Mouse (Mus musculus): Measurements from ENCODE around the gene Mis12. TPM values are rescaled to one million over a fixed set of nuclear protein-coding genes. Genes with fewer than 3 reads are reported as not detected.

Mis12 gene
- polyA plus RNA-seq, 1 experiment: 4.1 TPM

DNA sequence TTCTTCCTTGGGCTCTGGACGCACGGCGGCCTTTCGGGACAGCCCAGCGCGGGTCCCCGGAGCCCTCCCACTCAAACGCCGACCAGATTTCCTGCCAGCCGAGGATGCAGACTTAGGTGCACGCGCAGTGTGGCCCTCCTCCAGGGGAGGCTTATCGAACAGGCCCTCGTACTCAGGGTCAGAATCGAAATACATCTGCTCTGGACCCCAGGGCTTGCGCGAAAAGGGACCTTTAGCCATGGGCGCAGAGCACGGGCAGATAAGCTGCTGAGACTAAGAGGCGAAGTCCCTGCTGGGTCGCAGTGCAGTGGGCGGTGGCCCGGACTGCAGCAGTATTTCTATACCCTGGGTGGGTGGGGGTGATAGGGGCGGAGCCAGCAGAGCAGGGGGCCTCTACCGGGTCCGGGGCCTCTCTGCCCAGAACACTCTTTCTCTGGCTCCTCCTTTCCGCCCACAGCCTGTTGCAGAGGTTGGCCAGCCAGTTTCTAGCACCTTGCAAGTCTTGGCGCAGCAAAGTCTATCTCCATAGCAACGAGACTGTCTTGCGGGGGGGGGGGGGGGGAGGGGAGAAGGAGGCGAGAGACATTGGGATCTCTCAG lies 13.9 kb downstream of the Mis12 start, which contains the start of gene 6330403K07Rik:
TSS of gene 6330403K07Rik (minus strand) at position 351 of the 599 bp plus-strand sequence.
- H3K4me1 ChIP-seq (ENCODE audit: control insufficient read depth, insufficient read depth, low read length): no peaks in the 10 kb centered on the region
- under 1% methylated on average over 31 of the region's 31 CpGs for WGBS
- H3K27ac ChIP-seq (ENCODE audit: insufficient read depth, low read depth, low read length): no peak within 1 kb of the TSS
- H3K27me3 ChIP-seq (replicated peaks; ENCODE audit: control insufficient read depth, insufficient read depth, low read length): no peaks in the 10 kb centered on the region
- no peaks in the 10 kb centered on the region for H3K36me3 ChIP-seq (ENCODE audit: control insufficient read depth, insufficient read depth, low read length)
- H3K4me3 ChIP-seq (ENCODE audit: insufficient read depth, low read depth, low read length): peak within 1 kb of the TSS; percentile 35
- TF ChIP-seq CTCF (conservative IDR thresholded peaks at IDR 0.05; ENCODE audit: insufficient read depth, insufficient read length, low read depth, low read length) (no peak), POLR2A (IDR thresholded peaks at IDR 0.05; ENCODE audit: low read depth, low read length) (no peak)
- DNase-seq: no peak

DNA sequence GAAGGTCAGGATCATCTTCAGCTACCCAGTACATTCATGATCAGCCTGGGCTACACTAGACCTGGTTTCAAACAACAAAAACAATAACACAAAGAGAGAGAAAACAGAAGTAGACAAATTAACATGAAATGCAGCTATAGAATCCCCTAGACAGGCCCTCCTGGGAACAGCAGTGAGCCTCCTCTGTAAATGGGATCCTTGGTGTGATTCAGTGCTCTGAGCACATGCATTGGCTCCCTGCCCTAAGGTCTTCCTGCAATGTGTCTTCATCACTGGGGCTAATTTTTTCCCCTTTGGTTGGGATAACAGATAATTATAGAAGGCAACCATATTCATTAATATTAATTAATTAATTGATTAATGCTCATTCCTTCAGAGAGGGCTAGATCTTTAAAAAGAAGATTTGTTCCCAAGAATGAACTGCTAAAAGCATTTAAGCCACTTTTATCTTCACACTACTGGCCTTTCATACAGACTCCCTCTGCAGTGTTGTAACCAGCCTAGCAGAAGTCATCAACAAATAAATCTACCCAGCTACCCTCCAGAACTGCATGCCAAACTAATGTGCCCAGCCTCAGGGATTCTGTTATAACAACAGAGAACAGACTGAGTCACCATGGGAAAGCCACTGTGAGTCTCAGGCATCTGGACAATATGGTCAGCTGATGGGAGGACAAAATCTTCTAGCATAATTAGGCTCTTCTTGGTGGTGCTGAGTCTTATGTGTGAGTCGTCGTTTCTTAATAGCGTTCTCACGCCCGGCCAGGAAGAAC lies 20.3 kb downstream of the Mis12 start:
- TF ChIP-seq CTCF (conservative IDR thresholded peaks at IDR 0.05; ENCODE audit: insufficient read depth, insufficient read length, low read depth, low read length): no peak
- TF ChIP-seq POLR2A (IDR thresholded peaks at IDR 0.05; ENCODE audit: low read depth, low read length): no peak
- Histone ChIP-seq H3K27ac (ENCODE audit: insufficient read depth, low read depth, low read length) (no peak overlapping the region), H3K27me3 (replicated peaks; ENCODE audit: control insufficient read depth, insufficient read depth, low read length) (no peaks in the 10 kb centered on the region), H3K4me1 (ENCODE audit: control insufficient read depth, insufficient read depth, low read length) (no peaks in the 10 kb centered on the region), H3K36me3 (ENCODE audit: control insufficient read depth, insufficient read depth, low read length) (no peaks in the 10 kb centered on the region), H3K4me3 (ENCODE audit: insufficient read depth, low read depth, low read length) (no peak overlapping the region)
- DNase-seq: no peak
- 98% methylated on average over 5 of the region's 5 CpGs for WGBS

DNA sequence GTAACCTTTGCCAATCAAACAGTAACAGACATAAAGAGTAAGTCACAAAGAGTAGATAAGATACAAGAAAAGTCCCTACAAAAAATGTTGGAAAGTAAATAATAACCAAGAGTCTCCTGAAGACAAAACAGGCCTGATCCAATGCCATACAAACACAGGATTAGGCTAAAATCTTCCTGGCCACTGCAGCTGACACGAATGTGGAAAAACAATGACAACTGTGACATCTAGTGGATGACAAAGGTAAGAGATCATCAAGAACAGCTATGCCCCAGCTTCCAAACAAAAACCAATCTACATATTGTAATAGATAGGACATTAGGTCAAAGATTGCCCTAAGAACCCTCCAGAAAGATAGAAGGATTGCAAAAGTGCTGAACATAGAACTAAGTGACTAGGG lies 33.1 kb downstream of the Mis12 start:
- no peaks in the 10 kb centered on the region for H3K4me1 ChIP-seq (ENCODE audit: control insufficient read depth, insufficient read depth, low read length)
- H3K27ac ChIP-seq (ENCODE audit: insufficient read depth, low read depth, low read length): no peak overlapping the region
- DNase-seq: peak; percentile 26
- 0 out of 2 replicates have a peak, but pooled peaks have one; percentile 1 for TF ChIP-seq CTCF (conservative IDR thresholded peaks at IDR 0.05; ENCODE audit: insufficient read depth, insufficient read length, low read depth, low read length)
- TF ChIP-seq POLR2A (IDR thresholded peaks at IDR 0.05; ENCODE audit: low read depth, low read length): no peak
- WGBS: 3% methylated on average over 1 of the region's 1 CpGs
- no peaks in the 10 kb centered on the region for H3K27me3 ChIP-seq (replicated peaks; ENCODE audit: control insufficient read depth, insufficient read depth, low read length)
- no peaks in the 10 kb centered on the region for H3K36me3 ChIP-seq (ENCODE audit: control insufficient read depth, insufficient read depth, low read length)
- H3K4me3 ChIP-seq (ENCODE audit: insufficient read depth, low read depth, low read length): no peak overlapping the region

DNA sequence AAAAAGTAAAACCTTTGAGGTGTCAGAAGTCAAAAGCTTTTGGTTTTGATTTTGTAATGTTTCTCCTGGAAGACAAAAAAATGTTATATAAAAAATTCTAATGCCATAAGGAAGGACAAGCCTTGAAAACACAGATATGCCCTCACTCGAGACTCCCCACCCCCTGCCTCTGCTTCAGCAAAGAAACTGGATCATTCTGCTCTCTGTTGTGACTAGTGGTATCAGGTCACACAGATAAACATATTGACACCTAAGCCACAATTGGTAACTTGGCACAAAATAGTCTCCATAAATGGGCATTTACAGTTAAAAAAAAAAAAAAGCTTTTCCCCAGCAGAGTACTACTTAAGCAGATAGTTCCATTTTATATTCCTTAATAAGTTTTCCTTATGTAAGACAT lies 56.9 kb downstream of the Mis12 start:
- H3K4me1 ChIP-seq (ENCODE audit: control insufficient read depth, insufficient read depth, low read length): no peaks in the 10 kb centered on the region
- TF ChIP-seq POLR2A (IDR thresholded peaks at IDR 0.05; ENCODE audit: low read depth, low read length) (no peak), CTCF (conservative IDR thresholded peaks at IDR 0.05; ENCODE audit: insufficient read depth, insufficient read length, low read depth, low read length) (no peak)
- no peaks in the 10 kb centered on the region for H3K36me3 ChIP-seq (ENCODE audit: control insufficient read depth, insufficient read depth, low read length)
- H3K4me3 ChIP-seq (ENCODE audit: insufficient read depth, low read depth, low read length): no peak overlapping the region
- 40% methylated on average over 1 of the region's 1 CpGs for WGBS
- no peaks in the 10 kb centered on the region for H3K27me3 ChIP-seq (replicated peaks; ENCODE audit: control insufficient read depth, insufficient read depth, low read length)
- H3K27ac ChIP-seq (ENCODE audit: insufficient read depth, low read depth, low read length): no peak overlapping the region
- no peak for DNase-seq

Other genes with a start within 250 kb of the Mis12 start
- gene Scimp, start 207.0 kb upstream of the Mis12 start, polyA plus RNA-seq (2012; rRNA removed): 1.7 and 2.4 TPM in 2 replicates
- 3.7 and 4.7 TPM in 2 replicates for gene Rabep1, start 174.8 kb upstream of the Mis12 start, polyA plus RNA-seq (2012; rRNA removed)
- gene Nup88, start 49.6 kb upstream of the Mis12 start, polyA plus RNA-seq (2012; rRNA removed): 23.0 and 23.7 TPM in 2 replicates
- 55.3 and 57.2 TPM in 2 replicates for gene Rpain, start 49.4 kb upstream of the Mis12 start, polyA plus RNA-seq (2012; rRNA removed)
- 111 and 138 TPM in 2 replicates for gene C1qbp, start 36.6 kb upstream of the Mis12 start, polyA plus RNA-seq (2012; rRNA removed)
- gene Dhx33, start 15.2 kb upstream of the Mis12 start, polyA plus RNA-seq (2012; rRNA removed): 14.9 and 21.7 TPM in 2 replicates
- gene Derl2, start 230 bp downstream of the Mis12 start, polyA plus RNA-seq (2012; rRNA removed): 14.2 and 20.1 TPM in 2 replicates
- 0.45 and 0.83 TPM in 2 replicates for gene 6330403K07Rik, start 13.9 kb downstream of the Mis12 start, polyA plus RNA-seq (2012; rRNA removed)
- 0.04 and 0.08 TPM in 2 replicates for gene Nlrp1a, start 125.1 kb downstream of the Mis12 start, polyA plus RNA-seq (2012; rRNA removed)
- gene Nlrp1b, start 211.1 kb downstream of the Mis12 start, polyA plus RNA-seq (2012; rRNA removed): 0.22 and 0.23 TPM in 2 replicates